Comparison of ENCODE assay signal across 11 mouse cellular contexts in genomic region chr17:84144762-84145599, GRCm38 (mm10). TPM values are rescaled to one million over a fixed set of nuclear protein-coding genes. Genes with fewer than 3 reads are reported as not detected.
A peak's percentile ranks its signal among the peaks of the same experiment; 100 is the strongest.
DNase-seq lines count a peak whose midpoint lies in the region; ATAC-seq and TF ChIP-seq lines count a peak whose summit lies in the region.
"Had no signal": no experiment of that assay in that cellular context is flagged by ENCODE, and none has a peak within 500 bp of the region (broad histone marks: within the 10 kb centered on the region; RNA-seq: fewer than 3 reads in every experiment).

No protein-coding gene starts in this region.

- ATAC-seq in kidney, embryonic 15.5 days (replicated peaks; ENCODE audit: low FRiP score) = no peak
- ATAC-seq in G1E (ENCODE audit: extremely low read depth, insufficient number of reproducible peaks, low FRiP score, poor library complexity, severe bottlenecking) = no peak
- no peak for ATAC-seq in liver, embryonic 12.5 days

- H3K27me3 ChIP-seq in kidney, embryonic 15.5 days = no peaks in the 10 kb centered on the region
- no peaks in the 10 kb centered on the region for H3K27me3 ChIP-seq in G1E (ENCODE audit: insufficient read depth, low read length)
- no peaks in the 10 kb centered on the region for H3K27me3 ChIP-seq in liver, embryonic 12.5 days (replicated peaks)
- H3K27me3 ChIP-seq: neural tube, embryonic 12.5 days had no signal

- peaks cover 90% of the 10 kb centered on the region for H3K4me1 ChIP-seq in kidney, embryonic 15.5 days
- peaks cover 97% of the 10 kb centered on the region for H3K4me1 ChIP-seq in G1E (ENCODE audit: insufficient read depth, low read depth, low read length)
- peaks cover 99% of the 10 kb centered on the region for H3K4me1 ChIP-seq in liver, embryonic 12.5 days

- H3K9me3 ChIP-seq in kidney, embryonic 15.5 days (replicated peaks) = no peaks in the 10 kb centered on the region
- H3K9me3 ChIP-seq in G1E (replicated peaks) = no peaks in the 10 kb centered on the region
- no peaks in the 10 kb centered on the region for H3K9me3 ChIP-seq in liver, embryonic 12.5 days (replicated peaks)
- H3K9me3 ChIP-seq: forebrain, embryonic 12.5 days; neural tube, embryonic 12.5 days had no signal

- H3K4me2 ChIP-seq in kidney, embryonic 15.5 days = no peak overlapping the region
- H3K4me2 ChIP-seq in liver, embryonic 12.5 days = peak overlapping the region; percentile 73
- H3K4me2 ChIP-seq: forebrain, embryonic 12.5 days; neural tube, embryonic 12.5 days had no signal

- no peak overlapping the region for H3K4me3 ChIP-seq in kidney, embryonic 15.5 days (replicated peaks)
- H3K4me3 ChIP-seq in G1E (ENCODE audit: low read depth, low read length) = peak overlapping the region; percentile 30; the same call in 1 of the 2 replicates
- no peak overlapping the region for H3K4me3 ChIP-seq in liver, embryonic 12.5 days
- no peak overlapping the region for H3K4me3 ChIP-seq in left cerebral cortex, adult 2 months
- H3K4me3 ChIP-seq: forebrain, embryonic 12.5 days; neural tube, embryonic 12.5 days had no signal

- 83% methylated on average over 5 of the region's 5 CpGs for WGBS in kidney, embryonic 15.5 days
- 30% methylated on average over 5 of the region's 5 CpGs for WGBS in liver, embryonic 12.5 days (ENCODE audit: insufficient replicate concordance)

- peak overlapping the region; percentile 78 for H3K27ac ChIP-seq in kidney, embryonic 15.5 days
- H3K27ac ChIP-seq in liver, embryonic 12.5 days = peak overlapping the region; percentile 93
- H3K27ac ChIP-seq in left cerebral cortex, adult 2 months = no peak overlapping the region
- H3K27ac ChIP-seq: forebrain, embryonic 12.5 days; neural tube, embryonic 12.5 days had no signal

- no peak for TF ChIP-seq CTCF in G1E (IDR thresholded peaks at IDR 0.05; ENCODE audit: low read depth, low read length)
- no peak for TF ChIP-seq CTCF in left cerebral cortex, adult 2 months (IDR thresholded peaks at IDR 0.05)

- no peak for DNase-seq in kidney, postnatal 36 days
- DNase-seq in G1E (ENCODE audit: low spot score) = no peak
- DNase-seq in T-cell, adult 2 months (ENCODE audit: low spot score) = peak; percentile 43
- no peak for DNase-seq in left cerebral cortex, adult 2 months (ENCODE audit: extremely low spot score in 1 of 2, low spot score in 2 of 2)
- DNase-seq in right cerebral cortex, postnatal 36 days (ENCODE audit: low spot score in 2 of 2) = no peak
- DNase-seq: cerebellum, postnatal 14 days; right cerebral cortex, postnatal 14 days had no signal

- no peaks in the 10 kb centered on the region for H3K36me3 ChIP-seq in kidney, embryonic 15.5 days
- H3K36me3 ChIP-seq in G1E (replicated peaks) = no peaks in the 10 kb centered on the region
- no peaks in the 10 kb centered on the region for H3K36me3 ChIP-seq in liver, embryonic 12.5 days
- H3K36me3 ChIP-seq: forebrain, embryonic 12.5 days; neural tube, embryonic 12.5 days had no signal

- no peak overlapping the region for H3K9ac ChIP-seq in kidney, embryonic 15.5 days
- peak overlapping the region; percentile 66 for H3K9ac ChIP-seq in liver, embryonic 12.5 days
- H3K9ac ChIP-seq: forebrain, embryonic 12.5 days; neural tube, embryonic 12.5 days had no signal

- intact Hi-C loops in left cerebral cortex, adult 2 months (cut with DNase I) = no loop called here

RNA-seq across cellular contexts. Expression of gene Zfp36l2, which starts 42.8 kb away (rescaled TPM):
- 13.7 and 14.7 TPM in 2 replicates for polyA plus RNA-seq in kidney, embryonic 15.5 days (2015; fragmentation: Nextera tagmentation; extraction: Ambion mirVana)
- total RNA-seq in G1E (2014; fragmentation: Nextera tagmentation) (417 and 437 TPM in 2 replicates), G1E (2017) (112 TPM in 2 replicates)
- 884 and 1,243 TPM in 2 replicates for polyA plus RNA-seq in G1E (2012)
- 19.5 and 20.0 TPM in 2 replicates for polyA plus RNA-seq in liver, embryonic 12.5 days (2016; fragmentation: Nextera tagmentation; extraction: Ambion mirVana)
- total RNA-seq in left cerebral cortex, adult 2 months (2021) = 10 to 100 TPM; 22.5 to 24.3 TPM

Comparison
In these comparisons a context has a peak if more than half of its experiments do, and no peak if none do; other contexts are left out.
1. RNA of gene Zfp36l2, which starts 42.8 kb away (polyA plus RNA-seq): 884 to 1,243 TPM in G1E; 19.5 to 20.0 TPM in liver, embryonic 12.5 days and 13.7 to 14.7 TPM in kidney, embryonic 15.5 days; every median in the first group is over 10 times any median in the second.